Mouse (Mus musculus): ENCODE measurements around the gene Cdx4.

The Cdx4 gene

GRCm38 (mm10) chrX:103321146-103321545 is at the start of gene Cdx4:
Gene Cdx4 (plus strand): TSS chrX:103321398.
- ATAC-seq (ENCODE audit: low TSS enrichment), result no peak

- ATAC-seq (ENCODE audit: low TSS enrichment), result no peak
Measured at GRCm38 (mm10) chrX:103274325-103274724, 46.9 kb upstream of the Cdx4 start.

- no peak for ATAC-seq (ENCODE audit: low TSS enrichment)
Measured at GRCm38 (mm10) chrX:103286899-103287722, 34.1 kb upstream of the Cdx4 start.

GRCm38 (mm10) chrX:103287846-103288377 is 33.3 kb upstream of the Cdx4 start:
- no peak for ATAC-seq (ENCODE audit: low TSS enrichment)

GRCm38 (mm10) chrX:103288485-103289330 is 32.5 kb upstream of the Cdx4 start:
- ATAC-seq (ENCODE audit: low TSS enrichment), result peak; percentile 77; the same call in 1 of the 2 replicates

- no peak for ATAC-seq (ENCODE audit: low TSS enrichment)
Measured at GRCm38 (mm10) chrX:103298937-103299336, 22.3 kb upstream of the Cdx4 start.

- no peak for ATAC-seq (ENCODE audit: low TSS enrichment)
Measured at GRCm38 (mm10) chrX:103308262-103308661, 12.9 kb upstream of the Cdx4 start.

GRCm38 (mm10) chrX:103311723-103312122 is 9.5 kb upstream of the Cdx4 start:
- ATAC-seq (ENCODE audit: low TSS enrichment), result no peak

- no peak for ATAC-seq (ENCODE audit: low TSS enrichment)
Measured at GRCm38 (mm10) chrX:103314146-103314545, 7.1 kb upstream of the Cdx4 start.

GRCm38 (mm10) chrX:103325900-103326299 is 4.7 kb downstream of the Cdx4 start:
- ATAC-seq (ENCODE audit: low TSS enrichment), result no peak

GRCm38 (mm10) chrX:103329386-103329785 is 8.2 kb downstream of the Cdx4 start:
- no peak for ATAC-seq (ENCODE audit: low TSS enrichment)

- ATAC-seq (ENCODE audit: low TSS enrichment), result no peak
Measured at GRCm38 (mm10) chrX:103331125-103331858, 10.1 kb downstream of the Cdx4 start.

GRCm38 (mm10) chrX:103341369-103342113 is 20.3 kb downstream of the Cdx4 start:
- ATAC-seq (ENCODE audit: low TSS enrichment), result no peak

- ATAC-seq (ENCODE audit: low TSS enrichment), result peak; percentile 20
Measured at GRCm38 (mm10) chrX:103355784-103356183, 34.6 kb downstream of the Cdx4 start.

- ATAC-seq (ENCODE audit: low TSS enrichment), result peak; percentile 98
Measured at GRCm38 (mm10) chrX:103356287-103356686, 35.1 kb downstream of the Cdx4 start, which contains the start of gene Chic1. Gene Chic1 (plus strand): TSS chrX:103356476.

GRCm38 (mm10) chrX:103356761-103357236 is 35.6 kb downstream of the Cdx4 start:
- peak; percentile 58 for ATAC-seq (ENCODE audit: low TSS enrichment)

- ATAC-seq (ENCODE audit: low TSS enrichment), result no peak; the same call in 1 of the 2 replicates
Measured at GRCm38 (mm10) chrX:103366201-103366600, 45.0 kb downstream of the Cdx4 start.

- ATAC-seq (ENCODE audit: low TSS enrichment), result no peak
Measured at GRCm38 (mm10) chrX:103368650-103369049, 47.5 kb downstream of the Cdx4 start.

GRCm38 (mm10) chrX:103371221-103371620 is 50.0 kb downstream of the Cdx4 start:
- ATAC-seq (ENCODE audit: low TSS enrichment), result no peak

GRCm38 (mm10) chrX:103371627-103372026 is 50.4 kb downstream of the Cdx4 start:
- ATAC-seq (ENCODE audit: low TSS enrichment), result no peak; the same call in 1 of the 2 replicates

- ATAC-seq (ENCODE audit: low TSS enrichment), result no peak
Measured at GRCm38 (mm10) chrX:103374250-103374649, 53.1 kb downstream of the Cdx4 start.
